Mouse (Mus musculus) kidney, adult 2 months (tissue): ENCODE data around the gene Fbxo24.

ENCODE experiments used
- CTCF ChIP-seq: fragments of 200-500 bp; conservative IDR thresholded peaks from 2 replicates; pipeline ENCODE4 v1.5.1; 2011; ENCODE audit warnings: low read depth, mild to moderate bottlenecking, control low read depth, low read length, moderate library complexity, mixed read lengths; ENCODE audit not compliant: insufficient read depth, insufficient read length
- POLR2A ChIP-seq: fragments of 200-500 bp; IDR thresholded peaks from one replicate; pipeline ENCODE4 v1.6.1; 2011; ENCODE audit warnings: low read depth, low read length, control low read depth

DNA sequence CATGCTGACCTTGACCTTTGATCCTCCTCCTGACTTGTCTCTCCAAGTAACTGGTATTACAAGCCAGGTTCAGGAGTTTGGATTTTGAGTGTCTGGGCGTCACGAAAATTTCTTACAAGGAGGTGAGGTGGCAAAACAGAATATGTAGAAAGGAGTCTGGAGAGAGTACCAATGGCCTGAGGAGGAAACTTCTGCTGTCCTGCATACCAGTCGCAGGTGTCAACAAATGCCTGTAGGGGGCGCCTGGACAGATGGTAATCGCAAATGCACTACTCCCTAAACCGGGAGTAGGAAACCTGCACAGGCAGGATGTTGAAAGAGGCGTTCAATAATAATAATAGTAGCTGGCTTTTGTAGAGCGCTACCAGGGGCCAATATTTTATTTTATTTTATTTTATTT lies 43.8 kb downstream of the Fbxo24 start:
- TF ChIP-seq CTCF (peak; percentile 67), POLR2A (no peak)
